Mouse (Mus musculus) telencephalon, adult 2 months (tissue): ENCODE measurements around the gene Tnfrsf9.

Experiments used
- DNase-seq: peaks from one replicate; pipeline ENCODE4 v3.0.0-alpha.2; 2011; ENCODE audit warnings: low read depth, low spot score

Gene Tnfrsf9

DNA sequence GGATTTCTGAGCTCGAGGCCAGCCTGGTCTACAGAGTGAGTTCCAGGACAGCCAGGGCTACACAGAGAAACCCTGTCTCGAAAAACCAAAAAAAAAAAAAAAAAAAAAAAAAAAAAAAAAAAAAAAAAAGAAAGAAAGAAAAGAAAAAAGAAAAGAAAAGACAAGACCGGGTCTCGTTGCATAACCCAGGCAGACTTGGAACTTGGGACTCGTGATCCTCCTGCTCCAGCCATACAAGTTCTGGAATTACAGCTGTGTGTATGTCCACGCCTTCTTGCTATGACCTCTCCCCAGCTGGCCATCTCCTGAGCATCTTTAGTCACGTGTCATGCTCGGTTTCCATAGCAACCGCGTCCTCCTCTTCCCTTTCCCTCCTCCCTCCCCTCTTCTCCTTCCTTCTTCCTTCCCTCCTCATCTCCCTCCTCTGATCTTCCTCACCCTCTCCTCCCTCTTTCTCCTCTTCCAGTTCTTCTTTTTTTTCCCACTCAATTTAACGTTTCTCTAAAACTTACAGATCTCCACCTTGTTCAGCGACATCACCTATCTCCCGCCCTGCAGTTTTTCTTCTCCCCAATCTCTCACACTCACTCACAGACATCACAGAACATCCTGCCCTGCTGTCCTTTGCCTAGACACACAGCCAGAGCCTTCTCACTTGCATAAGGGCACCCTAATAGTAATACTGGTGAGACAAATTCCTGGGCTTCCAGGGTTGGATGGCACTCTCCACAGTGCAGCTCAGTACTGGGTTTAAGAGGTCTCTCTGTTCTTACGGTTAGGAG lies 12.8 kb downstream of the Tnfrsf9 start:
- no peak for DNase-seq

DNA sequence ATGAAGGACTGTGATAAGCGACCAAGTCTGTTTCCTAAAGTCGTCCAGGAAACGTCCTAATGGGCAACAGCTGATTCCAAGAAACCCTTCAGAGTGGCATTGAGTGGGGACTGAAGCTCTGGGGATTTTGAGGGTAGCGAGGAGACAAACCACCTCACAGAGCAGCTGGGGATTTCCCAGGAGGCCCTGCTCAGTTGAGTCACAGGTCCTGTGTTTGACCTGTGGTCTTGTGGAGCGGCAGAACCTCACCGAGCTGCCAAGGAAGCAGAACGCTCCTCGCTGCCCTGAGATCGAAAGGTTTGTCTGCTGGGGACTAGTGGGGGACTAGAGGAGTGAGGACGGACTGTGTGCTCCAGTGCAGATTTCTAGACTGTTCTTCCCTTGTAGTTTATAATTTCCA lies 13.4 kb downstream of the Tnfrsf9 start:
- DNase-seq: no peak

DNA sequence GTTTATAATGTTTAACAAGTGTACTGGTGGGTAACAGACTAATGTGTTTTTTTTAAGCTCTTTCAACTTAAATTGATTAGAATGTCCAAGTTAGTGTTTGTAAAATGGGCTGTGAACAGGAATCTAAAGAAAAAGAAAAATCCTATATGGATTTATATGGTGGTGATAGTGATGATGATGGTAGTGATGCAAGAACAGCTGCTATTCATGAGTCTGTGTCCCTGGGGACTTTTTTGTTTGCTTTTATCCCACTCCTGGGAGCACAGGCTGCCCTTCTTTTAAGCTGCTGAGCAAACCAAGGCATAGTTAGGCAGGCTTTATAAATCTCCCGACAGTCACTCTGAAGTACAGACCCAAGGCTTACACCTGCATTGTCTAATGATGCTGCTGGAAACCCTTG lies 19.1 kb downstream of the Tnfrsf9 start:
- no peak for DNase-seq

DNA sequence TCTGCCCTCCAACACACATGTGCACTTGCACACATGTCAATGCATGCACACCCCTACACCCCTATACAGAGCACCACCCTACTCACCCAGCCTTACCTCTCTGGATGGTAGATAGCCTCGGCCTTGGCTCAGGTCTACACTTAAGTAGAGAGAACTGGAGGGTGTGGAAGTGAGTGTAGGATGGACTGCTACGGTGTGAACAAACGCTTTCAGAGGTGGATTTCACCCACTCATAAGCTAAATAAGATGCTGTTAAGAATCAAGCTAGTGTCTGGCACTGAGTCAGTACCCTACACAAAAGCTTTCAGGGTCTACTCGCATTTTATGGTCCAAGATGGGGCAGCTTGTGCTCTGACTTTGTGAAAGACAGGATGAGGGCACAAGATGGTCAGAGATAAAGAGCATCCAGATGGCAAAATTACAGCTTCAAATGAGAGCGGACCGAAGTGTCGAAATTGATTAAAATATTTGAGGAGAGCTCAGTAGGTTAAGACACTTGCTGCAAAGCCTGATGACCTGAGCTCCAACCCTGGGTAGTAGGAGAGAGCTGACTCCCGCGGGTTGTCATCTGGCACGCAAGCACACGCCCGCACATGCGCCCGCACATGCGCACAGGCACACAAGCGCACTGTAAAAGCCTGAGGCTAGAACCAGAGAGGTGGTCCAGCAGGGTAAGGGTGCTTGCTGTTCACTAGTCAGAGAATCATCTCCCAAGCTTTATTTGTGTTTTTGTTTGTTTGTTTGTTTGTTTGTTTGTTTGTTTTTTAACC lies 23.1 kb downstream of the Tnfrsf9 start:
- DNase-seq: no peak

DNA sequence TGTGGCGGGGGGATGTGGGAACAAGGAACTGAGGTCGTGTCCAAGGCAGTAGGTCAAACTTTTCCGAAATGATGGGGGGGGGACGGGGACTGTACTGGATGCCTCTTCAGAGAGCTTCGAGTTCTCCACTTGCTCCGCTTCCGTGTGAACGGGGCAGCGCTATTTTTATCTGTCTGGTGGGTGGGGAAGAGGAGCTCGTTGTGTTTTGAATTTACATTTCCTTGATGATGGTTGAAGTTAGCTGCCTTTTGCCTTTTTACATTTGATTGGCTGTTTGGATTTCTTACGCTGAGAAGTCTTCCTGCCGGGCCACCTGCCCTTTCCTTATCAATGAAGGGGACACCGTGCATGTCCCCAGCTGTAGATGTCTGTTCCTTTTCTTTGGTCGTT lies 23.7 kb downstream of the Tnfrsf9 start:
- DNase-seq: no peak

DNA sequence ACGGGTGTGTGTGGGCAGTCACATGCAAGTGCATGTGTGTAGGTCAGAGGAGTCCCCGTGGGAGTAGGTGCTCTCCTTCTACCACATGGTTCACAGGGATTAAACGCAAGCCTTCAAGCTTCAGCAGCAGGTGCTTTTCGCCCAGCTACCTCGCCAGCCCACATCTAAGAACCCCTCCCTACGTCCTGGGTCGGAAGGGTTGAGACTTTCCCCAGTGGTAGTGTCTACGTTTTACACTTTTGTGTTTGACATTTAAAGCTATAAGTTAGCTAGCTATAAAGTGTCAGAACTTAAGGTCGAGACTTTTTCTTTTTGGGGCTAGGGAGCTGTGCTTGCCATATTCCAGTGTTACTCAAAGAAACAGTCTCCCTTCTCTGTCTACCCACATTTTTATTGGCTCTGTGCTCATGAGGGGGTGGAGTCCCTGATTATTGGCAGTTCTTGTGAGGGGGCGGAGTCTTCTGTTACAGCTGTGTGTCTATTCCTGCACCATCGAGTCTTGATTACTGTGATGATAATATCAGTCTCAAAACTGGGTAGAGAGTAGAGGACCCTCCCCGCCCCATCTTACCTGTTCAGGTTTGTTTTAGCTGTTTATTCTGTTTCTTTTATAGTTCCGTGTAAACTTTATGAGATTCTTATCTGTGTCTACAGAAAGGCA lies 25.8 kb downstream of the Tnfrsf9 start:
- no peak for DNase-seq

DNA sequence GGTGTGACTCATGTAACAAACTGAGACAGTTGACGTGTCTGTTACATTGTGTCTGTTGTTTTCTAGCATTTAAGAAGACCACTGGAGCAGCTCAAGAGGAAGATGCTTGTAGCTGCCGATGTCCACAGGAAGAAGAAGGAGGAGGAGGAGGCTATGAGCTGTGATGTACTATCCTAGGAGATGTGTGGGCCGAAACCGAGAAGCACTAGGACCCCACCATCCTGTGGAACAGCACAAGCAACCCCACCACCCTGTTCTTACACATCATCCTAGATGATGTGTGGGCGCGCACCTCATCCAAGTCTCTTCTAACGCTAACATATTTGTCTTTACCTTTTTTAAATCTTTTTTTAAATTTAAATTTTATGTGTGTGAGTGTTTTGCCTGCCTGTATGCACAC lies 30.3 kb downstream of the Tnfrsf9 start:
- DNase-seq: no peak

DNA sequence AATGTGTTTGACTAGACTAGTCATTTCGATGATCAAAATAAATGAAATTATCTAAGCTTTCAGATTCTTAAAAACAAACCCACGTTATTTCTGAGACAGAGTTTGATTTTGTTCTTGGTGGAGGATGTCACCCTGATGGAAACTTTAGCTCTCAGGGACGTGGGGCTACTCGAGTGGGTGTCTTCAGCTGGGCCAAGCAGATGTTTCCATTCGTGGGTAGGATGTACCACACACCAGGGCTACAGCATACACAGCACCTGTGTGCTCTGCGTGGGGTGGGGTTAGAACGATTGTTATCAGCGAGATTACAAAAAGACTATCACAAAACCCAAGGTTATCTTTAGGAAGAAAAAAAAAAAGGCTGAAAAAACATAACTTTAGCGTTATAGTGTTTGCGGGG lies 36.6 kb downstream of the Tnfrsf9 start:
- DNase-seq: no peak

DNA sequence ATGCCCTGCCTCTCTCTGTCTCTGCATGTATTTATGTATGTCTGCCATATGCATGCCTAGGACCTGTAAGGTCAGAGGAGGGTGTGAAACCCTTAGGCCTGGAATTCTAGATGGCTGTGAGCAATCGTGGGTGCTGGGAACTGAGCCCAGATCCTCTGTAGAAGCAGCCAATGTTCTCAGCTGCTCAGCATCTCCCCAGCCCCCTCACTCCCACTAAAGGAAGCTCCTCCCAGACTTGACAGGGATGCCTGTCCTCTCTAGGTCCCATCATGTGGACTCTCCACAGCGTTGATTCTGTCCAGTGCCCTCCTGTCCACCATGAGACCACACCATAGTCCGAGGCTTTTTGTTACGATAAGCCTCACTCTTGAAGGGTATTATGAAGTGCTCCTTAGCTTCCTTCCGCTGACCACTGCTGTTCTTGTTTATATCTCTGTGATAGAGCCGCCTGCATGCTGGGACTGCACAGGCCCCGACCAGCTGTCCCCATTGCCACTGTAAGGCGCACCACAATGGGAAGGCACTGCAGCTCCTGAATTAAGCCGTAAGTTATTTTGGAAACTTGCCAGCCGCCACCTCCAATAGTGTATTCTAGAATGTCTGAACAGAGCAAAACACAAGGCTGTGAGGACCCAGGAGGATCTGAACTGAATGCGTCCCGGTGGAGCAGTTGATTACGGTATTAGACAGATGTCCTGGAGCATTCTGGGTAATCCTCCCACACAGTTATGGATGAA lies 42.2 kb downstream of the Tnfrsf9 start:
- DNase-seq: no peak

DNA sequence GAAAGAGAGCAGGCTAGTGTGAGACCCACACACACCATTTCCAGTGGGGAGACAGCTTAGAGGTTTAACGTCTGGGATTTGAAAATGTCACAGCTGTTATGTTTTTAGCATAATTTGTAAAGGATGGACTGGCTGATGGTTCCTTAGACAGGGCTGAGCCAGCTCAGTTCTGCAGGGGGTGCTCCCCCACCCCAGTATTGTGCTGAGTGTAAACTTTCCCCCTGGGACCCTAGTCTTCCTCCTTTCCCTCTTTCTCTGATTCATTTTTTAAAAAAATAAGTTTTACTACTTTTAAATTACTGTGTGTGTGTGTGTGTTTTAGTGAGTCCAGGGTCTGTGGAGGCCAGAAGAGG lies 42.7 kb downstream of the Tnfrsf9 start:
- DNase-seq: no peak

DNA sequence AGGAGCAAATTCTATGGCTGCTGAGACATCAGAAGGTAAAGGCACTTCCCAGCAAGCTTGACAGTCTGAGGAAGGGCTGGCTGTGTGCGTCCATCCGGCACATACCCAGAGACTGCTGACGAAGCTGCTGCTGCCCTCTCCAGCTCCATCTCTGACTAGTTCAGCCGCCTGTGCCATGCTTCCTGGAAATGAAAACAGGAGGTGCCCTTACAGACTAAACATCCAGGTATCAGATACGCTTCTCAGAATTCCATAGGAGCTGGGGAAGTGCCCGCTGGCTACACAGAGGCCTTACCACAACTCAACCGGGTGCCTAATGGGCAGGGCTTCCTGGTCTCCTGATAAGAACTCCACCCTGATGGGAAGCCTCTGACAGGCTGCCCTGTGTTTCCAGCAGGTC lies 44.2 kb downstream of the Tnfrsf9 start:
- DNase-seq: no peak

DNA sequence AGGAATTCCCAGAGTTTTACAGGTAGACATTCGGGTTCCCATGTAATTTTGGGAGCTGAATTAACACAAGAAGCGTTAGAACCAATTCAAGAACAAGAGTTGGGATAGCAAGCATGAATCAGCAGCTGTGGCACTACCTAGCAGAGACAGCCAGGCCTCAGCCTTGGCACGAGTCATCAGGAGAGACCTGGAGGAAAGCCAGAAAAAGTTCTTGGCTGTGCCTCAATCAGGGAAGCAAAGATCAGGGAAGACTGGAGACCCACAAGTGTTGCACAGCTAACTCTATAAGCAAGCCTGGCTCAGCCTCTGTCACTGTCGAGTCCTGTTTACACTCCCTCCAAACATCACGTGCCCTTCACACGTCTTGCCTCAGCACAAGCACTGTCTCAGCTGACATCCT lies 47.9 kb downstream of the Tnfrsf9 start:
- DNase-seq: no peak

DNA sequence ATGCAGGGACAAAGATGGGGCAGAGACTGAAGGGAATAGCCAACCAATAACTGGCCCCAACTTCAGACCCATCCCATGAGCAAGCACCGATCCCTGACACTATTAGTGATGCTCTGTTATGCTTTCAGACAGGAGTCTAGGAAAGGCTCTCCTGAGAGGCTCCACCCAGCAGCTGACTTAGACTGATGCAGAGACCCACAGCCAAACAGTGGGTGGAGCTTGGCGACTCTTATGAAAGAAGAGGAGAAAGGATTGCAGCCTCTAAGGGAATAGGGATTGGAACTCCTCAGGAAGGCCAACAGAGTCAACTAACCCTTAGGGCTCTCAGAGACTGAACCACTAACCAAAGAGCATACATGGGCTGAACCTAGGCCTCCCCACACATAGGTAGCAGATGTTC lies 49.3 kb downstream of the Tnfrsf9 start:
- DNase-seq: no peak

DNA sequence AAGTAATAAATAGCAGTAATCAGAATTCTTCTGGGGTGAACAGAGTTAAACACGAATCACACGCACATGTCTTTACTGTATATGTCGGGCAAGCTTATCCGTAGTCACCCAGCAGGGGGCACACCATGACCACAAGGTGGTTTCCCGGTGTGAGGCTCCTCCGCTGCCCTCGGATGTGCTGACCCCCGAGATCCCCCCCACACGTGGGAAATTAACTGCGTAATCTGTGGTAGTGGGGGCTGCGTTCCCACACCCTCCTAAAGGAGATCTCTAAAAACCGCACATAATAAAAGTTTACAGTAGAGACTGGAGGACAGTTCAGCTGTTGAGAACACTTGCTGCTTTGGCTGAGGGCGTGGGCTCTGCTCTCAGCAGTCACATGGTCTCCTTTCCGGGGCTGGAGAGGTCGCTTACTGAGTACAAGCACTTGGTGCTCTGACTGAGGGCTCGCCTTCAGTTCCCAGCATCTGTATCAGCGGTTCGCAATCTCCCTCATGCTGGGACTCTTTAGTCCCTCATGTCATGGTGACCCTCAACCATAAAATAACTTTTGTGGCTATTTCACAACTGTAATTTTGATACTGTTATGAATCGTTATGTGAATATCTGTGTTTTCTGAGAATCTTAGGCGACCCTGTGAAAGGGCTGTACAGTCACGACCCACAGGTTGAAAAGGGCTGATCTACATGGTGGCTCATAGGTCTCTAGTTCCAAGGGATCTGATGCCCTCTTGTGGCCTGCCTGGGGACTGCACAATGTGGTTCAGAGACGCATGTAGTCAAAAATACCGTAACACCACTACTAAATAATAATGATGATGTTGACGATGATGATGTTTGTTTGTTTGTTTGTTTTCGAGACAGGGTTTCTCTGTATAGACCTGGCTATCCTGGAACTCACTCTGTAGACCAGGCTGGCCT lies 50.5 kb downstream of the Tnfrsf9 start:
- no peak for DNase-seq

DNA sequence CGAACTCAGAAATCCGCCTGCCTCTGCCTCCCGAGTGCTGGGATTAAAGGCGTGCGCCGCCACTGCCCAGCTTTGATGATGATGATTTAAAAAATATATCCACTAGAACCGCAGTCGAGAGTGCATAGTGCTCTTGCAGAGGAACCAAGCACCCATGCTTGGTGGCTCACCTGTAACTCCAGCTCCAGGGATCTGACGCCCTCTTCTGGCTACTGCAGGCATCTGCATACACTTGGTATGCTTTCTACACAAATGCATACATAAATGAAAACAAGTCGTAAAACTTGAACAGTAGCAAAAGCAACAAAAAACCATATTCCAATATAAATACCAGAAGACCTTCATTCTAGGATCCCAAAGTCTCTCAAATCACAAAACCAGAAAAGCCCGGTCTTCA lies 51.2 kb downstream of the Tnfrsf9 start:
- DNase-seq: no peak

DNA sequence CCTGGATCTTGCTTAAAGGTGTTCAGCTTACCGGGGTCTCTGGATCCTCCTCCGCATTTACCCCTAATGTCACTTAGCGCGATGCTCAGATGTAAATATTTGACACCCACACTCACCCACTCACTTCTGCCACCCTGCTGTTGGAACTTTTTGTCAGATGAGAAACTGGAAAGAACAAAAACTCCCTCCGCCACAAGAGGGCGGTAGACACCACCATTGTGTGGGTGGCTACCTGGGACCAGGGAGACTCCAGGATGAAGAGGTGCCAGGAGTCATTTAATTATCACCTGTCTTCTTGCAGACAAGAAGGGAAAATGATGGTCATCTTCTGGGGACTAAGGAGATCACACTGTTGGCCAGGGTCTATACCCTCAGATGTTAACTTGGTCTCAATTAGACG lies 52.2 kb downstream of the Tnfrsf9 start:
- DNase-seq: no peak

DNA sequence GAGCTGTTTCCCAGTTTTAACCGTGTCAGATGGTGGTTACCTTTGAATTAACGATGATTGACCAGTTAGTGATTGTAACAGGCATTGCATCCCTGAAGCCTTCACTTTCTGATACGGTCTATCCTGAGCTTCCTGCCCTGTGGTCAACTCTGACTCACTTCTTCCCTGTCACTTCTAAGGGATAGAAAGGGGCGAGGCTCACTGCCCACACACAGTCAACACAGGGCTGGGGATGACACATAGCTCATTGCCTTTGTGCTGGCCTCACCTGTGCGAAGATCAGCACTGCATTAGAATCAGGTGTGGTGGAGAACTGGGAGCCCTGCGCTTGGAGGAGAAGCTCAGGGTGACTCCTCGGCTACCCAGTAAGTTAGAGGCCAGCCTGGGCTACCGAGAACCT lies 54.6 kb downstream of the Tnfrsf9 start:
- DNase-seq: no peak

DNA sequence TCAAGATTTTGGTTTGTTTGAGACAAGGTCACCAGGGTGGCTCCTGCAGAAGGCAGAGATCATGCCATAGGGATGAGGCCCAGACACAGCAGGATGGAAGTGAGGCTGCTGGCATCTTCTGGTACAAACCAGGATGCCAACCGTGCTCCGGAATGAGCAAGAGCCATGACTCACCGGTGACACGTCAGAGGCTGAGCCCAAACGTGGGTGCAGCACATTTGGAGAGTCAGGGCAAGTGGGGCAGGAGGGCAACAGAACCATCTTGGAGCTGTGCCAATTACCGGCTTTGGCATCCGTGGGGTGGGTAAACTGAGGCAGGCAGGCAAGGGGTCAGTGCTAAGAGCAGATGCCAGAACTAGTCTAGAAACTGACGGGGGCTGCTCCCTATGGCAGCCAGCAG lies 58.9 kb downstream of the Tnfrsf9 start:
- DNase-seq: no peak

DNA sequence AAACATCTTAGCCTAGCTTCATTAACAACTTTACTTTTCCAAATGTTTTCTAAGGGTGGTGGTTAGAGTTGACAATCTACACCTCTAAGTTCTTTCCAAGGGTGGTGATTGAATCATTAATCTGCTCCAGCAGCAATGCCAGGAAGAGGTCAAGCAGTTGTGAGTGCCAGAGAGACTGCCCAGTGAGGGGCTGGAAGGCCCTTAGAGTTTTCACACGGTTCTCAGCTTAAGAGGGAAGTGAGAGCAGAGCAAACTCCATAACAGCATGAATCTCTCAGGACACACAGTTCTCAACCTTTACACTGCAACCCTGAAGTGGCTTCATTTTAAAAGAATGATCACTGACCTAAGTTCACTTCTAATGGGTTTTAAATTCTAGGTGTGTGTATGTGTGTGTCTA lies 60.8 kb downstream of the Tnfrsf9 start:
- no peak for DNase-seq

DNA sequence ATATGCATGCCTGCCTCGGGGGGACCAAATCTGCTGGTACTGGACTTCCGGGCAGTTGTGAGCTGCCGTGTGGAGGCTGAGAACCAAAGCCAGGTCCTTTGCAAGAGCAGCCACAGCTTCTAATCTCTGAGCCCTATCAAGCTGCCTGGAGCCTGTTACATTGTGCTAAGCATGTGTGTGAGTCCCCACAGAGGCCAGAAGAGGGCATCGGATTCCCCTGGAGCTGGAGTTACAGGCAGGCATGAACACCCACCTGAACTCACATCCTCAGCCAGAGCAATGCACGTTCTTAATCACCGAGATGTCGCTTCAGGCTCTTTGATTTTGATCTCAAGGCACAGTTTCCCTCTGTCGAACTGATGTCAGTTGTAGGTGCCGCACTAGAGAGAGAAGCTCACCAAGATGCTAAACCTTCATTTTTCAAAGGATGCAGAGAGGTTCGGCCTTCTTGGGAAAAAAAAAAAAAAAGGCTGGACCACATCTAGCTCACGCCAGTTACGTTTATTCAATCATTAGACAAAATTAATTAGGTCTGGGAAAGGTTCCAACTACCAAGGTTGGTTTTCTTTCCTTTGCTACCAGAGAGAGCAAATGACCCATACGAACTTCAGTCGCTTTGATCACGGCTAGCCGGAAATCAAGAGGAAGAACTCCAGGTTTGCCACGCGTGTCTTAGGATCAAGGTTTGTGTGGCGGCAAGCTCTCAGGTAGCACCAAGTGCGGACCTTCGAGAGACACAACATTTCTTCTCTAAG lies 64.0 kb downstream of the Tnfrsf9 start:
- DNase-seq: no peak
